Mouse (Mus musculus) retina, postnatal 1 day (tissue): ENCODE measurements around the gene Amacr.

Experiments
- DNase-seq: peaks from one replicate; pipeline ENCODE4 v3.0.0-alpha.2; 2012

Amacr gene

GRCm38 (mm10) chr15:10990411-10990810, 8.9 kb downstream of the Amacr start:
- DNase-seq, result no peak

- no peak for DNase-seq
Measured at GRCm38 (mm10) chr15:10991566-10991965, 10.0 kb downstream of the Amacr start.

GRCm38 (mm10) chr15:10999832-11000231, 18.3 kb downstream of the Amacr start:
- peak; percentile 19 for DNase-seq

- no peak for DNase-seq
Measured at GRCm38 (mm10) chr15:11000421-11000820, 18.9 kb downstream of the Amacr start, which contains the start of gene Slc45a2. Slc45a2 (plus strand) TSS chr15:11000721.

GRCm38 (mm10) chr15:11003791-11004190, 22.2 kb downstream of the Amacr start:
- DNase-seq, result no peak

- no peak for DNase-seq
Measured at GRCm38 (mm10) chr15:11004646-11005045, 23.1 kb downstream of the Amacr start.

GRCm38 (mm10) chr15:11008756-11009155, 27.2 kb downstream of the Amacr start:
- peak; percentile 38 for DNase-seq

- no peak for DNase-seq
Measured at GRCm38 (mm10) chr15:11010976-11011548, 29.5 kb downstream of the Amacr start.

- no peak for DNase-seq
Measured at GRCm38 (mm10) chr15:11014931-11015330, 33.4 kb downstream of the Amacr start.

- DNase-seq, result no peak
Measured at GRCm38 (mm10) chr15:11026801-11027561, 45.4 kb downstream of the Amacr start.

- DNase-seq, result no peak
Measured at GRCm38 (mm10) chr15:11030188-11030587, 48.6 kb downstream of the Amacr start.

GRCm38 (mm10) chr15:11035947-11036474, 54.5 kb downstream of the Amacr start:
- DNase-seq, result peak; percentile 41

GRCm38 (mm10) chr15:11036535-11037375, 55.2 kb downstream of the Amacr start:
- peak; percentile 52 for DNase-seq

- peak; percentile 45 for DNase-seq
Measured at GRCm38 (mm10) chr15:11037376-11037695, 55.8 kb downstream of the Amacr start.

GRCm38 (mm10) chr15:11037711-11038110, 56.2 kb downstream of the Amacr start, which contains the start of gene Rxfp3:
Rxfp3 (minus strand) TSS chr15:11037991.
- peak; percentile 30 for DNase-seq

- peak; percentile 76 for DNase-seq
Measured at GRCm38 (mm10) chr15:11038476-11038875, 56.9 kb downstream of the Amacr start.

GRCm38 (mm10) chr15:11040067-11040466, 58.5 kb downstream of the Amacr start:
- no peak for DNase-seq

GRCm38 (mm10) chr15:11041229-11041628, 59.7 kb downstream of the Amacr start:
- DNase-seq, result no peak

GRCm38 (mm10) chr15:11042828-11043227, 61.3 kb downstream of the Amacr start:
- DNase-seq, result no peak
